Mouse (Mus musculus) hindbrain, embryonic 14.5 days (tissue): ENCODE results near the gene Prkn. TPM values are rescaled to one million over a fixed set of nuclear protein-coding genes. Genes with fewer than 3 reads are reported as not detected.
A peak's percentile ranks its signal among the peaks of the same experiment; 100 is the strongest.

Source experiments
- ATAC-seq: fragments of 200-750 bp; cut with Nextera tagmentation; 2 replicates; pipeline ENCODE4 v1.8.0; 2017; ENCODE audit warnings: moderate number of reproducible peaks, mild to moderate bottlenecking, moderate TSS enrichment, moderate library complexity; ENCODE audit not compliant: low FRiP score
- DNase-seq: peaks from one replicate; pipeline ENCODE4 v3.0.0-alpha.2; 2015; ENCODE audit warnings: low spot score
- H3K27ac ChIP-seq: fragments of 300-500 bp; sonication (generic); 2 replicates; pipeline ENCODE4 v1.5.1; 2014; ENCODE audit warnings: mild to moderate bottlenecking, moderate library complexity
- H3K27me3 ChIP-seq: fragments of 300-500 bp; sonication (generic); 2 replicates; pipeline ENCODE4 v1.6.1; 2014; ENCODE audit warnings: mild to moderate bottlenecking, low read length, mixed read lengths; ENCODE audit not compliant: control insufficient read depth, insufficient read depth
- H3K36me3 ChIP-seq: fragments of 300-500 bp; sonication (generic); replicated peaks from 2 replicates; pipeline ENCODE4 v1.6.1; 2014; ENCODE audit not compliant: control insufficient read depth, insufficient read depth
- H3K4me1 ChIP-seq: fragments of 300-500 bp; sonication (generic); replicated peaks from 2 replicates; pipeline ENCODE4 v1.6.1; 2014; ENCODE audit warnings: antibody characterized with exemption, low read length, mixed read lengths; ENCODE audit not compliant: control insufficient read depth, insufficient read depth
- H3K4me2 ChIP-seq: fragments of 300-500 bp; sonication (generic); replicated peaks from 2 replicates; pipeline ENCODE4 v1.6.1; 2014; ENCODE audit warnings: mild to moderate bottlenecking, moderate library complexity
- H3K4me3 ChIP-seq: fragments of 300-500 bp; sonication (generic); replicated peaks from 2 replicates; pipeline ENCODE4 v1.5.1; 2014; ENCODE audit warnings: mild to moderate bottlenecking, low read length
- H3K9ac ChIP-seq: fragments of 300-500 bp; sonication (generic); 2 replicates; pipeline ENCODE4 v1.6.1; 2014
- H3K9me3 ChIP-seq: fragments of 300-500 bp; sonication (generic); 2 replicates; pipeline ENCODE4 v1.6.1; 2016; ENCODE audit warnings: low read length; ENCODE audit not compliant: control insufficient read depth
- WGBS: fragments of 180-500 bp; shearing (Covaris S2); extraction: QIAGEN DNeasy Blood & Tissue Kit; methylation state at CpG from one replicate; pipeline ENCODE4 v1.1.7; 2014; 5-methylcytosine and 5-hydroxymethylcytosine counted together
- polyA plus RNA-seq: library from polyadenylated mRNA; unstranded; fragments of >200 nt; fragmentation: Nextera tagmentation; extraction: Ambion mirVana; gene quantifications from 2 replicates; pipeline ENCODE4 v1.2.1, GENCODE M21; 2014

The Prkn gene
- polyA plus RNA-seq, 1 experiment from 2014 or later: 4.4 TPM

- no peak overlapping the region for H3K9ac ChIP-seq
- H3K36me3 ChIP-seq: no peaks in the 10 kb centered on the region
- no peaks in the 10 kb centered on the region for H3K4me1 ChIP-seq
- ATAC-seq: no peak; the same call in 1 of the 2 replicates
- no peak overlapping the region for H3K4me3 ChIP-seq
- H3K4me2 ChIP-seq: no peak overlapping the region
- no peaks in the 10 kb centered on the region for H3K27me3 ChIP-seq
- WGBS: 56% methylated on average over 5 of the region's 5 CpGs
- H3K27ac ChIP-seq: no peak overlapping the region
- DNase-seq: no peak
- H3K9me3 ChIP-seq: no peaks in the 10 kb centered on the region
Observed at GRCm38 (mm10) chr17:11933737-11934136, 1093.6 kb downstream of the Prkn start.

- DNase-seq: no peak
- Histone ChIP-seq H3K4me3 (no peak overlapping the region), H3K36me3 (no peaks in the 10 kb centered on the region), H3K9ac (no peak overlapping the region), H3K27me3 (no peaks in the 10 kb centered on the region), H3K4me1 (peaks cover 12% of the 10 kb centered on the region; the same call in 1 of the 2 replicates), H3K4me2 (no peak overlapping the region), H3K27ac (no peak overlapping the region), H3K9me3 (no peaks in the 10 kb centered on the region)
- no peak for ATAC-seq
- WGBS: 86% methylated on average over 3 of the region's 3 CpGs
Observed at GRCm38 (mm10) chr17:11947436-11947835, 1107.3 kb downstream of the Prkn start.

GRCm38 (mm10) chr17:11949551-11950197 is 1109.5 kb downstream of the Prkn start:
- no peak overlapping the region for H3K27ac ChIP-seq
- H3K27me3 ChIP-seq: no peaks in the 10 kb centered on the region
- 50% methylated on average over 10 of the region's 10 CpGs for WGBS
- ATAC-seq: no peak
- no peaks in the 10 kb centered on the region for H3K36me3 ChIP-seq
- no peak overlapping the region for H3K4me2 ChIP-seq
- no peak for DNase-seq
- H3K4me1 ChIP-seq: peaks cover 12% of the 10 kb centered on the region; the same call in 1 of the 2 replicates
- H3K9ac ChIP-seq: no peak overlapping the region
- no peaks in the 10 kb centered on the region for H3K9me3 ChIP-seq
- no peak overlapping the region for H3K4me3 ChIP-seq

GRCm38 (mm10) chr17:11950198-11950594 is 1110.0 kb downstream of the Prkn start:
- no peaks in the 10 kb centered on the region for H3K36me3 ChIP-seq
- no peak overlapping the region for H3K9ac ChIP-seq
- ATAC-seq (no peak), DNase-seq (no peak)
- H3K9me3 ChIP-seq: no peaks in the 10 kb centered on the region
- H3K4me1 ChIP-seq: peaks cover 12% of the 10 kb centered on the region; the same call in 1 of the 2 replicates
- H3K27ac ChIP-seq: no peak overlapping the region
- H3K4me3 ChIP-seq: no peak overlapping the region
- no peaks in the 10 kb centered on the region for H3K27me3 ChIP-seq
- H3K4me2 ChIP-seq: no peak overlapping the region
- WGBS: 70% methylated on average over 8 of the region's 8 CpGs

- Histone ChIP-seq H3K27ac (0 out of 2 replicates have a peak overlapping the region, but pooled peaks have one; percentile 15), H3K4me3 (no peak overlapping the region), H3K27me3 (no peaks in the 10 kb centered on the region), H3K36me3 (no peaks in the 10 kb centered on the region), H3K4me1 (peaks cover 8% of the 10 kb centered on the region; the same call in 1 of the 2 replicates), H3K9ac (no peak overlapping the region), H3K4me2 (no peak overlapping the region), H3K9me3 (peaks cover 5% of the 10 kb centered on the region; the same call in 1 of the 2 replicates)
- ATAC-seq: no peak
- WGBS: 85% methylated on average over 6 of the region's 6 CpGs
- DNase-seq: no peak
Observed at GRCm38 (mm10) chr17:11955317-11955716, 1115.1 kb downstream of the Prkn start.

- no peak overlapping the region for H3K4me2 ChIP-seq
- ATAC-seq: no peak
Observed at GRCm38 (mm10) chr17:11960492-11960891, 1120.3 kb downstream of the Prkn start.

GRCm38 (mm10) chr17:11962808-11963207 is 1122.6 kb downstream of the Prkn start:
- Histone ChIP-seq H3K36me3 (no peaks in the 10 kb centered on the region), H3K9ac (peak overlapping the region; percentile 39), H3K4me3 (no peak overlapping the region), H3K4me2 (peak overlapping the region; percentile 34), H3K4me1 (no peaks in the 10 kb centered on the region), H3K27me3 (no peaks in the 10 kb centered on the region), H3K27ac (peak overlapping the region; percentile 51), H3K9me3 (peaks cover 8% of the 10 kb centered on the region; the same call in 1 of the 2 replicates)
- DNase-seq (peak; percentile 55), ATAC-seq (no peak)
- 27% methylated on average over 11 of the region's 11 CpGs for WGBS

More at GRCm38 (mm10) chr17:11960492-11960891, 1120.3 kb downstream of the Prkn start:
- Histone ChIP-seq H3K27me3 (no peaks in the 10 kb centered on the region), H3K4me3 (no peak overlapping the region), H3K9ac (no peak overlapping the region), H3K4me1 (peaks cover 6% of the 10 kb centered on the region; the same call in 1 of the 2 replicates), H3K9me3 (peaks cover 5% of the 10 kb centered on the region; the same call in 1 of the 2 replicates), H3K36me3 (no peaks in the 10 kb centered on the region), H3K27ac (no peak overlapping the region)
- DNase-seq: no peak
- WGBS: 85% methylated on average over 8 of the region's 8 CpGs

- no peaks in the 10 kb centered on the region for H3K27me3 ChIP-seq
- DNase-seq (no peak), ATAC-seq (no peak)
- H3K9ac ChIP-seq: no peak overlapping the region
- no peak overlapping the region for H3K27ac ChIP-seq
- peaks cover 8% of the 10 kb centered on the region for H3K4me1 ChIP-seq
- H3K4me2 ChIP-seq: no peak overlapping the region
- H3K9me3 ChIP-seq: 0 out of 2 replicates have a peak, but pooled peaks cover 3% of the 10 kb centered on the region
- WGBS: 96% methylated on average over 1 of the region's 1 CpGs
- H3K36me3 ChIP-seq: no peaks in the 10 kb centered on the region
- H3K4me3 ChIP-seq: no peak overlapping the region
Observed at GRCm38 (mm10) chr17:11970160-11970559, 1130.0 kb downstream of the Prkn start.

- WGBS: 11% methylated on average over 9 of the region's 9 CpGs
- H3K4me3 ChIP-seq: no peak overlapping the region
- no peaks in the 10 kb centered on the region for H3K27me3 ChIP-seq
- ATAC-seq (no peak), DNase-seq (peak; percentile 73)
- peak overlapping the region; percentile 52 for H3K27ac ChIP-seq
- H3K4me2 ChIP-seq: peak overlapping the region; percentile 36; the same call in 1 of the 2 replicates
- 0 out of 2 replicates have a peak, but pooled peaks cover under 1% of the 10 kb centered on the region for H3K9me3 ChIP-seq
- H3K36me3 ChIP-seq: no peaks in the 10 kb centered on the region
- peaks cover 8% of the 10 kb centered on the region for H3K4me1 ChIP-seq
- no peak overlapping the region for H3K9ac ChIP-seq
Observed at GRCm38 (mm10) chr17:11972550-11972949, 1132.4 kb downstream of the Prkn start.
